Mouse (Mus musculus) left cerebral cortex, adult 11 months (tissue): ENCODE data around the gene Adam3.

Source experiments
- DNase-seq: peaks from one replicate; pipeline ENCODE4 v3.0.0; 2022; ENCODE audit warnings: low spot score

Gene Adam3

DNA sequence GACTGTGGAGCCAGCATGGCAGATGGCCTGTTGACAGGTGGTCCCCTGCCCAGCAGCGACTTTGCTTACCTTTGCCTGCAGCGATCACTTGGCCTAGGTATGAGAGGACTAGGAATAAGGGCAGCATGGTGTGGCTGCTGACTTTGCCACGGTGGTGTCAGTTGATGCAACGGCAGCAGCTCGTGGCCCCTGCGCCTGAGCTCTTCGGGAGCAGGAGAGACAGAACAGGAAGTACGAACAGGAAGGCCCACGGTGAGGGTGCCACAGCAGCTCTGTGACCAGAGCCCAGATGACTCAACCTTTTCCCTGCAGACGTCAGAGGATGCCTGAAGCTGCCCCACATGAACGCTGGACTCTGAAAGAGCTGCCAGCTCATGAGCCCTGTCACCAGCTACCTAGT lies at the start of gene Adam3:
Gene Adam3, minus strand, starts transcription at position 223 of the 400 bp plus-strand sequence.
- no peak for DNase-seq

DNA sequence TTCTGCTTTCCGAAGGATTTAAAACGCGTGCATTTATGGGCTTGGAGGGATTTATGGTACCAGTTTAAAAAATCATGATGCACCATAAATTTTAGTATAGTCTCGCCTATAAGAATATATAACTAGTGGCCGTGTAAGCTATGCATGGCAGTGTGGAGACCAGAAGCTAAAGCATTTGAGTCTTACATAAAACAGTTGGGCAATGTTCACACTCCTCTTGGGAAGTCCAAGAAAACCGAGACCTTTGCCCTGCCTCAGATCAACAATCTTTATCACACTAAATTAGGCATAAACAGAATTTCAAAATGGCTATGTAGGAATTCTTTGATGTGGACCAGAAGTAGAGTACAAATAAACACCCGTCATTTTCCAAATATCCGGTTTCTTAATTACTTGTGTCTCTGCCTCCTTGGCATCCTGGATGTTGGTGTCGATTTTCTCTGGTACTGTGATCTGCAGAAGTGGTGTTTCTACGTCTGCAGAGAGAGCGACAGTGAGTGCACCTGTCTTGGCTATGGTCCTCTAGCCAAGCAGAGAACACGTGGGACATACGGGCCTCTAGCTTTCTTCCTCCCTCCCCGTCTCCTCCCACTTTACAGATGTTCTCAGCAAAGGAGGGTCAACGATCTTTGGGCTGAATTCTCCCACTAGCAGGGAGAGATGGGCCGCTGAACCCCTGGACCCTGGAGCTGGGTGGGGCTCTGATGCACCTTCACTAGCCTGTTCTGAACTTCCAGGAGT lies 596 bp downstream of the Adam3 start:
- no peak for DNase-seq
